Mouse (Mus musculus) E14TG2a.4 (cell line): Measurements from ENCODE around the gene Gm42674.
A peak's percentile ranks its signal among the peaks of the same experiment; 100 is the strongest.

ENCODE experiments used
- CTCF ChIP-seq: conservative IDR thresholded peaks from 2 replicates; pipeline ENCODE4 v1.5.1; 2014; ENCODE audit warnings: low read length
- NANOG ChIP-seq: IDR thresholded peaks from 2 replicates; pipeline ENCODE4 v1.6.1; 2014; ENCODE audit warnings: borderline replicate concordance, low read length, mixed read lengths
- POU5F1 ChIP-seq: IDR thresholded peaks from 2 replicates; pipeline ENCODE4 v1.6.1; 2014; ENCODE audit warnings: low read length, borderline replicate concordance

DNA sequence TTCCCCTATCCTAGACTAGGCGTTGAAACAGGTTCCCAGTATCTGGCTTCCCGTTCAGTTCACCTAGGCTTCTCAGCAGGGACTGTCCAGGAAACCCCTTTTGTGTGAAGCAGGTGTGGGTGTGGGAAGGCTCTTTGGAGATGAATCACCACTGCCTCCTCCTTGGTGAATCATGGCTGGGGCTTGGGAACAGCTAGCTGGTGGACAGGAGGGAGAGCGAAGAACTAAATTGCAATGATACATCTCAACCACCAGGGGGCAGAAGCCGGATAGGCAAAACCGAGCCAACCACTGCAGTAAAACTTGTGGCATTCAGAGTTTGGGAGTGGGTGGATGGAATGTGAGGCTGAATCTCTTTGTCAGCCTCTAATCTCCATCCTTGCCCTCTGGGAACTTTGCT is 16.1 kb upstream of the Gm42674 start:
- TF ChIP-seq CTCF (peak; percentile 85), NANOG (no peak), POU5F1 (no peak)
